Mouse (Mus musculus): ENCODE data around the gene Gm49384.

GRCm38 (mm10) chr12:69190522-69190921, 13.5 kb downstream of the Gm49384 start:
- TF ChIP-seq CTCF (IDR thresholded peaks at IDR 0.05; ENCODE audit: extremely low read depth, insufficient read length, insufficient replicate concordance, low read depth, low read length) (no peak), POLR2A (IDR thresholded peaks at IDR 0.05; ENCODE audit: low read depth, low read length) (no peak)

Data from small intestine, adult 2 months (tissue).